Comparison of ENCODE assay signal across 8 mouse cellular contexts in the genomic region with DNA sequence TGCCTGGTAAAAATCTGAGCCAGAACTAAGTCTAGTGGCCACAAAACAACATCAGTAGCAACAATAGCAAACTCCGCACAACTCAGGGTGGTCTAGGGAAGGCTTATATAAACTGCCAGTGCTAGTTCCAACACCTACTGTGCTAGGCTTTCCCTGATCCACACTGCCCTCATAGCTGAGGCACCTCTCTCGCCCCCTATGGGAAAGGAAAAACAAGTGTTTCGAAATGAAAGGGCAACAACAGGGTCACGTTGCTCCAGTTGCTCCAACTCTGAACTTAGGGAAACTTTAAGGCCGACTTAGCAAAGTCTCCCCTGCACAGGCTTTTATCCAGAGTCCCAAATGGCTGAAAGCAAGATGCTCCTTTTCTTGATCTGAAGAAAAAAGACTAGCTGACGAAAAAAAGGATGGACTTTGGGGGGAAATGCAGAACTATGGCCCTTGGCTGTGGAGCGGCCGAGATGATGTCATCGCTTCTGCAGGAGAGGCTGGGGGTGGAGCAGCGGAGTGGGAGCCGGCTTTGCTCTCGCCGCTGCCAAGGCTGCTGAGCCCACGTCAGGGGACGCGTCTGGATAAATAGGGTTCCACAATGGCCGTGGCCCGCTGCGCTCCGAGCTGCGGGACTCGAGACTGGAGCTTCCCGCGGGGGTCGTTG. TPM values are rescaled to one million over a fixed set of nuclear protein-coding genes. Genes with fewer than 3 reads are reported as not detected.
A peak's percentile ranks its signal among the peaks of the same experiment; 100 is the strongest.
DNase-seq lines count a peak whose midpoint lies in the region; ATAC-seq lines count a peak whose summit lies in the region.

Gene Sfrp4, plus strand, starts transcription at position 532 of the 655 bp plus-strand sequence.

- H3K27ac ChIP-seq in heart, embryonic 15.5 days = no peak within 1 kb of the TSS

- peak; percentile 85 for DNase-seq in ES-CJ7 (ENCODE audit: low read depth, low spot score)
- DNase-seq in adrenal gland, postnatal 25 days = peak; percentile 53
- DNase-seq in layer of hippocampus, adult 8-10 months (ENCODE audit: low spot score in 2 of 2) = peak; percentile 33 to 45
- peak; percentile 43 for DNase-seq in lung, postnatal 36 days
- DNase-seq in right cerebral cortex, adult 18-20 months = peak; percentile 63

- ATAC-seq in erythroblast, adult 5-6 weeks (replicated peaks; ENCODE audit: low FRiP score, poor library complexity, severe bottlenecking) = peak; percentile 66
- ATAC-seq in heart, embryonic 15.5 days (replicated peaks; ENCODE audit: insufficient number of reproducible peaks, insufficient read depth, low FRiP score, low read depth) = peak; percentile 56; the same call in 1 of the 2 replicates
- ATAC-seq in monocyte, adult 5-6 weeks (replicated peaks; ENCODE audit: insufficient number of reproducible peaks, low FRiP score, low TSS enrichment, poor library complexity, severe bottlenecking) = no peak

- WGBS in heart, embryonic 15.5 days = 4% methylated on average over 25 of the region's 25 CpGs

- no peaks in the 10 kb centered on the region for H3K36me3 ChIP-seq in heart, embryonic 15.5 days

- H3K4me3 ChIP-seq in heart, embryonic 15.5 days = peak within 1 kb of the TSS; percentile 51

- H3K4me1 ChIP-seq in heart, embryonic 15.5 days (replicated peaks) = peaks cover 15% of the 10 kb centered on the region

- no peaks in the 10 kb centered on the region for H3K9me3 ChIP-seq in heart, embryonic 15.5 days (replicated peaks)

- H3K9ac ChIP-seq in heart, embryonic 15.5 days = peak within 1 kb of the TSS; percentile 39

- peak within 1 kb of the TSS; percentile 91 for H3K4me2 ChIP-seq in heart, embryonic 15.5 days

- peaks cover 16% of the 10 kb centered on the region for H3K27me3 ChIP-seq in heart, embryonic 15.5 days

RNA-seq across cellular contexts. Expression of gene Sfrp4, which starts in this region (rescaled TPM):
- total RNA-seq in adrenal gland, postnatal 25 days (2021) = 1.6 and 1.8 TPM in 2 replicates
- total RNA-seq in erythroblast, adult 5-6 weeks (2015; ENCODE audit: low replicate concordance) = 2.1 TPM in 1 of 2 replicates, not detected in the other
- total RNA-seq in erythroblast, adult 5-6 weeks (2017; ENCODE audit: low replicate concordance) = 1.6 and 2.6 TPM in 2 replicates
- polyA plus RNA-seq in heart, embryonic 15.5 days (2015; fragmentation: Nextera tagmentation; extraction: Ambion mirVana) = 0.53 and 0.82 TPM in 2 replicates
- 1 to 10 TPM; 2.0 to 2.9 (median 2.7) TPM for total RNA-seq in layer of hippocampus, adult 8-10 months (2022)
- total RNA-seq in monocyte, adult 5-6 weeks (2017) = not detected in 3 replicates

Comparison
In these comparisons a context has a peak if more than half of its experiments do, and no peak if none do; other contexts are left out.
1. Peak in ATAC-seq, H3K4me3 ChIP-seq, H3K9ac ChIP-seq and H3K4me2 ChIP-seq in heart, embryonic 15.5 days; RNA of the gene not detected or under 1 TPM.